Mouse (Mus musculus) small intestine, adult 2 months (tissue): Measurements from ENCODE around the gene Mipep.

ENCODE experiments used
- CTCF ChIP-seq: fragments of 200-500 bp; IDR thresholded peaks from 2 replicates; pipeline ENCODE4 v1.5.1; 2012; ENCODE audit warnings: low read depth, mild to moderate bottlenecking, control low read depth, inconsistent platforms, low read length, moderate library complexity, mixed read lengths; ENCODE audit not compliant: insufficient replicate concordance, insufficient read length; ENCODE audit errors: extremely low read depth
- POLR2A ChIP-seq: fragments of 200-500 bp; IDR thresholded peaks from 2 replicates; pipeline ENCODE4 v1.6.1; 2012; ENCODE audit warnings: low read depth, mild to moderate bottlenecking, control low read depth, inconsistent platforms, low read length, moderate library complexity

DNA sequence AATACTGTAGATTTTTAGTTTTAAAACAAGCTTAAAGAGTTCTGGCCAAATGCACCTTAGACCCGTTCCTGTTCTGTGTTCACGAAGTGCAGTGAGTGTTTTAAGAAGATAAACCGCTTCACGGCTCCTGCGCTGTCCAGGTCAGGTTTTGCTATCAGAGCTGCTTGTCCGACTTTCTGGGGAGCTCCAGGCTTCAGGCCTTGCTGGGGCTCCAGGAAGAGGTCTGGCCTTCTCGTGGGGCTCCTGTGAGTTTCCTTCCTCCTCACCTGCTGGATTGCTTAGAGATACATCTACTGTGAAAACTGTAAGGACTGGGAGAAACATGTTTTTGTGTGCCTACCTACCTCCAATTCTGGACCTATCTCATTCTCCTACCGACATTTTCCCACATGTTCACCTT lies 55.3 kb downstream of the Mipep start:
- no peak for TF ChIP-seq CTCF
- no peak for TF ChIP-seq POLR2A
